Mouse (Mus musculus) layer of hippocampus, adult 8-10 months (tissue): ENCODE data around the gene Rbm8a. TPM values are rescaled to one million over a fixed set of nuclear protein-coding genes. Genes with fewer than 3 reads are reported as not detected.
A peak's percentile ranks its signal among the peaks of the same experiment; 100 is the strongest.

Source experiments
- DNase-seq, 2 experiments: peaks; one replicate each; pipeline ENCODE4 v3.0.0; 2022; ENCODE audit warnings: low spot score in 2 of 2
- total RNA-seq, 4 experiments: library from RNA; stranded (reverse); gene quantifications; 2 replicates each; pipeline ENCODE4 v1.2.4; 2022

Rbm8a gene
- total RNA-seq, 4 experiments from 2014 or later: 45.5 to 61.5 (median 48.7) TPM

DNA sequence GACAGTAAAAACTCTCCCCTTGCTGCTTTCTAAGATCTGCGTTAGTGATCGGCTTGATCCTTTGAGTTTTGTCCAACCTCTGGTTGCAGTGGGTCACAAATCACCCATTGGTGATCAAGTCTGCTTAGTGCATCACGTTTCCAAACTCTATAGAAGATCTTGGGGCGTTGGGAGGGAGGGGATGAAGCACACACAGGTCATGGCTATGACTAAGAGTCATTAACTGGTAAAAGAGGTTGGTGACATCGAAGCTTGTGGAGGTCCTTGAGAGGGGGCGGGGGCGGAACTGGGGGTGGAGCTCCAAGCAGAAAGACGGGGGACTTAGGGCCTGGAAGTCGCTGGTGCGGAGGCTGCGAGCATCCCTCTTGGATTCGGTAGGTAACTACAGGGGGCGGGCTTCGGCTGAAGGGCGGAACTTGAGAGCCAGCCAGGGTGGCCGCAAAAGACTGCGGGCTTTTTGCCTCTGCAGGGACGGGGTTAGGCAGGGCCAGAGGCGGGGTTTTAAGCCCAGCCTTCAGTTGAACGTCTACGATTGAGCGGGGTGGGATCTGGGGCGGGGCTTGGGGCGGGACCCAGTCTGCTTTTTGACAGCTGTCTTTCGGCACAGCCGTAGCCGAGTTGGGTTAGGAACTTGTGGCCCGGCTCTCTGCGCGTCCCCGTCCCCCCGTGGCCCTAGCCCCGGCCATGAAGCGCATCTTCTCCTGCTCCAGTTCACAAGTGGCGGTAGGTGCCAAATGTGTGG, 40.2 kb downstream of the Rbm8a start, which contains the start of gene Ankrd35:
Gene Ankrd35 (plus strand): TSS at position 405 of the 742 bp plus-strand sequence.
- DNase-seq: peak; percentile 55 to 63

DNA sequence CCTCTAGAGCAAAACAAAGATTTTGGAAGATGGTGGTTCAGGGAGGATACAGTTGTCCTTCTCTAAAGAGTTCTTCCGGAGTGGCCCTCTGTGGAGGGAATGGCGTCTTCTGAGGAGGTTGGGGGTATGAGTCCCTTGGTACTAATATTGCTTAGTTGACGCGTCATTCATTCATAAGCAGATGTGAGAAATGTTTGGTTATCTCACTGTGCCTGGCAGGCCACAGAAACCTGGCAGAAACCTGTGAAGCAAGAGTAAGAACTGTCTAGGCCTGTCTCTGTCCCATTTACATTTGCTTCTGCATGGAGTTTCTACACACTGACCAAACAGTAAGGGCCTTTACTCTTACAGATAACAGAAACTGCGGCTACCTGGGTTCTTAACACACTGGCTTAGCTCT, 41.8 kb downstream of the Rbm8a start:
- DNase-seq: no peak

DNA sequence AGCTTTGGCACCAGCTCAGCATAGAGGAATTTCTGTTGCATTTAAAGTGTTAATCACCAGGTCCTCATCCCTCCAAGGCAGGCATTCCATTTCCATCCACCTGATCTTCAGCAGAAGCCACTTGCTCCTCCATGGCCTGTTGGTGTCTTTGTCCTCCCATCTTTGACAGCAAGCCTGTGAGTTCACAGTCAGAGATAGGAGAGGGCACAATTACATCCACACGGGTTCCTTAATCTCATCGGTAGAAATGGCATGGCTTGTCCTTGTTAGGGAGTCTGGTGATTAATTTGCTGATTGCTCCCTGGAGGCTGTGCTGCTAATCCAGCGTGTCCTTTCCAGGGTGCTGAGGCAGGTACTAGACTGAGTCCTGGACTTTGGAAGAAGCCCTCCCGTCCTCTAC, 43.8 kb downstream of the Rbm8a start:
- no peak for DNase-seq

DNA sequence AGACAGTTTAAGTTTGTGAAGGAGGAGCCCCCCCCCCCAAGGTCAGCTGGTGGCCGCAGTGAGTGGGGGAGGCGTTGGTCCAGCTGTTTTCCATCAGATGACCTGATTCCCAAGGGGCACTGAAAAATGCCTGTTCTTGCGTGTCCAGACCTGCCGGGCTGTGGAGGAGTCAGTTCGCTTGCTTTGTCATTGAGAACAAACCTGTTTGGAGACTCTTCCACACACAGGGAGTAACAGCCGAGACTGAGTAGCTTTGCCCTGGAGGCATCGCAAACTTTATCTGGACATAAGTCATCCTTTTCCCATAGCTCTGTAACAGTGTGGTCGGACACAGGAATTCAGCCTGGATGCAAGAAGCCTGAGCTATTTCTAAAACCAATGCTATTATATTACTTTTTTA, 44.7 kb downstream of the Rbm8a start:
- no peak for DNase-seq

DNA sequence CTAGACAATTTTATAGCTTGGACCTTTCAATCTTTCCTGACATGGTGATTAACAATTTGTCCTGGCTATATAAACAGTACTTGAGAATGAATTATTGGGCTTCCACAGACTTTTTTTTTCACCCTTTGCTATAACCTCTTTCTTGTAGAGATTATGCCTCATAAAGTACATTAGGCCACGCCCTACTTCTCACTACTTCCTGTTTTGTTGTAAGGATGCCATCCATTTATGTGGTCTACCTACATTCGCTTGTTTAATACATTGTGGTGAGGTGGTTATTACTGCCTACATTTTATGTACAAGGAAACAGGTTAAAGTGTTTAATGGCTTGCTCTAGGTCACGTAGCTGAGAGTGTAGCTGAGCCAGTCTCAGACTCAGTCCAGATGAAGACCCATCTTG, 45.4 kb downstream of the Rbm8a start:
- DNase-seq: no peak

DNA sequence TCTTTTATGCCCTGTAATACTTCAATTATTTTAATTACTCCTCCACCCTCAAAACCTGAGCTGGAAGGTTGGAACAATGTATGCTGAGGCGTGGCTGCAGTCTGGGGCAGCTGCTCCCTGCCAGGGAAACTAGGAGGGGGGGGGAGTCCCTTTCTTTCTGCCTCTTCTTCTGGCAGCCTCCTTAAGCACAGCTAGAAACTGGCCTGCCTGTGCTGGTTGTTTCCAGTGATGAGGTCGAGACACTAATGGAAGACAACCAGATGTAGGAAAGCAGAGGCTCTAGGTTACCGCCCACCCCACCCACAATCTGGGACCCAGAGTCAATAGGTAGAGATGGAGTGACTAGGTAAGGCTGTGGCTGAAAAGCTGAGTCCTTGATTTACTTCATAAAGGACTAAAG, 46.0 kb downstream of the Rbm8a start:
- DNase-seq: no peak

DNA sequence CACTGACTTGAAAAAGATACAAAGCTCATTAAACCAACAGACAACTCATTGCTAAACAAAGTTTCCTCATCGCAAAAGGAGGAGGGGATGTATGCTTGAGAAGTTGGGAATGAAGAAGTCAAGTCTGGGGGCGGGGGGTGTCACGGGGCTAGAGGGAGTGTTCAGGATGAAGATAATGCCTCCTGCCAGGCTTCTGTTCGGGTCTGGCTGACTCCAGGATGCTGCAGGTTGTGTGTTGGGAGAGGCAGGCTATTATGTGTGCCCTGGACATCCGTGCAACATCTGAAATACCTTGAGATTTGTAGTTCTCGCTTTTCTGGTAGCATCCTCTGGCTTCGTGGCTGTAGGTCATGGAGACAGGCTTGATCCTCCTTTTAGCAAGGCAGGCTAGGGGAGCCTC, 48.7 kb downstream of the Rbm8a start:
- no peak for DNase-seq

DNA sequence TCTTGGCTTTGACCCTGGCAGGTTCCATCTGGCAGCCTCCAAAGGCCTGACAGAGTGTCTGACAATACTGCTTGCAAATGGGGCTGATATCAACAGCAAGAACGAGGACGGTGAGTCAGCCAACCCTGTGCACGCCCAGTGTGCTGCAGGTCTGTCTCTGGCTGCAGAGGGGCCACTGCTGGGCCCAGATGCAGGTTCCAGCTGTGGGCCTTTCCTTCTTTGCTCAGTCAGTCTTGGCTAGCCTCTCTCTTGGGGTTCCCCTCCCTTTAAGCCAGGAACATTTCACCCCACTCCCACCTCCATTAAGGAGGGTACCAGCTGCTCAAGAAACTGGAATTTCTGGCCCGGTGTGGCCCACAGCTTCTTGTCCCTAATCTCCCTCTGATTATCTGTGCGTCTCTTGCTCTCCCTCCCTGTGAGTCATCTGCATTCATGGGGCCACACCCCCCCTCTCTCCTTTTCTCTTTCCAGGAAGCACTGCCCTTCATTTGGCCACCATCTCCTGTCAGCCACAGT, 49.5 kb downstream of the Rbm8a start:
- DNase-seq: no peak

DNA sequence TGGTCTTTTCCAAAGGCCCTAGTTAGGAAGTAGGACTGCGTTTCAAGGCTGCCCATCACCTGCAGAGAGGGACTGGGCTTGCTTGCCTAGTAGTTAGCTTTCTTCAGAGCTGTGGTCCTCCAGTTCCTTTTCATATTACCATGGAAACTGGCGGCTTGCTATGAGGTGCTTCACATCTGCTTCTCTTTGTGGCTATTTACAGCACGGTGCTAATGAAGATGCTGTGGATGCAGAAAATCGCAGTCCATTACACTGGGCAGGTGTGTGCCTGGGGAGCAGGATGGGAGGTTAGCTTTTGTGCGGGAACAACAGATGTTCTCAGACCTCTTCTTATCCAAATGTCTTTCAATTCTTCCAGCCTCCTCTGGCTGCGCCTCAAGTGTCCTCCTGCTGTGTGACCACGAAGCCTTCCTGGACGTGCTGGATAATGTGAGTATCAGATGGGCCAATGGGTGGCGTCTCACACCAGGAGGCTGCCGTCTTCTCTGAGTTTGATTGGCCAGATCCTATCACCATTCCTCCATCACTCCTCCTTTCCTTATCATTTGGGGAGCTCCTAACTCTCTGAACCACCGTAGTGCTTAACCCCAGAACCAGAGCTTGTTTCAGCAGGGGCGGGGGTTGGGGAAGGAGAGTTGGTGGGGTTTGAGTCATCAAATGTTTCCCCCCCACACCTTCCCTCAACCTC, 50.7 kb downstream of the Rbm8a start:
- DNase-seq: no peak

Other genes starting within 250 kb of the Rbm8a start
- gene BC107364, start 177.6 kb upstream of the Rbm8a start, total RNA-seq: not detected
- gene Hfe2, start 104.8 kb upstream of the Rbm8a start, total RNA-seq: under 1 TPM in 2 of 4 experiments, not detected in 2; 0.16 to 0.22 TPM
- gene Txnip, start 72.0 kb upstream of the Rbm8a start, total RNA-seq: 10 to 100 TPM; 23.9 to 39.1 (median 31.6) TPM
- gene Gm16253, start 52.9 kb upstream of the Rbm8a start, total RNA-seq: not detected
- gene Polr3gl, start 35.8 kb upstream of the Rbm8a start, total RNA-seq: 10 to 100 TPM; 30.1 to 38.6 (median 32.5) TPM
- gene Ankrd34a, start 33.3 kb upstream of the Rbm8a start, total RNA-seq: 10 to 100 TPM; 49.5 to 56.2 (median 52.6) TPM
- 10 to 100 TPM; 29.9 to 34.2 (median 31.4) TPM for gene Lix1l, start 28.8 kb upstream of the Rbm8a start, total RNA-seq
- gene Pex11b, start 5.4 kb downstream of the Rbm8a start, total RNA-seq: 10 to 100 TPM; 53.5 to 66.1 (median 58.1) TPM
- gene Gm42957, start 5.5 kb downstream of the Rbm8a start, total RNA-seq: 1 to 10 TPM in 1 of 4 experiments, under 1 TPM in 3; 0.36 to 1.1 (median 0.66) TPM
- gene Itga10, start 15.7 kb downstream of the Rbm8a start, total RNA-seq: 1 to 10 TPM; 1.5 to 4.0 (median 3.2) TPM
- 1 to 10 TPM; 5.9 to 8.7 (median 6.7) TPM for gene Ankrd35, start 40.2 kb downstream of the Rbm8a start, total RNA-seq
- 10 to 100 TPM; 30.3 to 37.7 (median 34.3) TPM for gene Pias3, start 66.5 kb downstream of the Rbm8a start, total RNA-seq
- gene Nudt17, start 78.6 kb downstream of the Rbm8a start, total RNA-seq: 10 to 100 TPM; 12.6 to 18.6 (median 14.5) TPM
- 10 to 100 TPM; 23.0 to 25.4 (median 25.0) TPM for gene Polr3c, start 97.7 kb downstream of the Rbm8a start, total RNA-seq
- gene Rnf115, start 97.7 kb downstream of the Rbm8a start, total RNA-seq: 10 to 100 TPM; 58.6 to 61.8 (median 60.4) TPM
- gene Pdzk1, start 199.4 kb downstream of the Rbm8a start, total RNA-seq: under 1 TPM in 2 of 4 experiments, not detected in 2; 0.25 to 0.26 TPM
- gene Cd160, start 199.4 kb downstream of the Rbm8a start, total RNA-seq: not detected